Mouse (Mus musculus) urinary bladder, postnatal 10 days (tissue): ENCODE results near the gene Adam30.

ENCODE experiments used
- DNase-seq: peaks from one replicate; pipeline ENCODE4 v3.0.0; 2022; ENCODE audit warnings: low spot score

The Adam30 gene

GRCm38 (mm10) chr3:98187777-98188176 is 27.3 kb downstream of the Adam30 start:
- no peak for DNase-seq

DNA sequence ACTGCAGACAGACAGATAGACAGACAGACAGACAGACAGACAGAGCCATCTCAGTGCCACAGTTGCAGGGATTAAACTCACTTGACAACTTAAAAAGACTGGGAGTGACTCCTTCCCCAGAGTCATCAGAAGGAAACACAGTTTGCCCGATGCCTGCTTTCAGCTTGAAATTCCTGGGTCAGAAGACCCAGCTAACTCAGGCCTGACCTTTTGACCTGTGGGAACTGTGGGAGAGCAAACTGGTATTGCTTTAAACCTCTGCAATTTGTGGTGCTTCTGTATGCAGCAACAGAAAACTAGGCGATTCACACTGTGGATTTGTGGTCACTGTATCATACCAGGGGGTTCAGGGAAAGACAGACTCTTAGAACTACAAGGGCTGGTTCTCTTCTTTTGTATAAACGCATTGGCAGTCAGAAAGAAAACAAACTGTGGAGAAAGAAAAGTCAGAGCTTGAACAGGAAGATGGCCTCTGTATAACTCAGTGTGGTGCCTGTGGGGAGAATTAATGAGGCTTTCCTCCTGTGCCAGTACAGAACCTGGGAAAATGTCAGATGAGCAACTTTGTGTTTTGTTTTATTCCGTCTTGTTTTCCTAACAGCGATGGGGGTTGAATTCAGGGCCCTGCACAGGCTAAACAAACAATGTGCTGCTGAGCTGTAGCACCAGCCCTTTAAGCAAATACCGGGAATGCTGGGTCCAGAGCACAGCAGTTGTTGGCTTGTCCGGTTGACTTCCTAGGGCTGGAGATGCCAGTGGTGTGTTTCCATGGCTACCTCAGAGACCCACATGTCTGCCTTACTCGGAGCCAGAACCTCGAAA is 37.5 kb downstream of the Adam30 start:
- DNase-seq = no peak

- no peak for DNase-seq
These were observed 39.3 kb downstream of the Adam30 start for GRCm38 (mm10) chr3:98199747-98200146.

DNA sequence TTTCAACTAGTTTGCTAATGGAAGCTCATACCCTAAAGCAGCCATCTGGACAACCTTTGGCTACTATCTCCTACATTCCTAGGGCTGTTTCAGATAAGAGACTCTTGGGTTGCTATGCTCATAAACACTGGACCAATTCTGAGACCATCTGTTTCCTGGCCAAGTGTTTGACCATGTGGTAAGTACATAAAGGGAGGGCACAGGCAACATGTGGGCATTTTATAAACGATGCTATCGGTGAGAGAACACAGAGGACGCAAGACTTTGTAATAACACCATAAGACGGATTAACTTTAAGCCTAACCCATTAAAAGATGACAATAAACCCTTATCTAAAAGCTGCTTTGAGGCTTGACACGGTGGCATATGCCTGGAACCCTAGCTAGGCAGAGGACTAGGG is 42.9 kb downstream of the Adam30 start:
- DNase-seq = no peak

- no peak for DNase-seq
These were observed 46.5 kb downstream of the Adam30 start for GRCm38 (mm10) chr3:98206977-98207376.

GRCm38 (mm10) chr3:98209161-98209560 is 48.7 kb downstream of the Adam30 start:
- no peak for DNase-seq

DNA sequence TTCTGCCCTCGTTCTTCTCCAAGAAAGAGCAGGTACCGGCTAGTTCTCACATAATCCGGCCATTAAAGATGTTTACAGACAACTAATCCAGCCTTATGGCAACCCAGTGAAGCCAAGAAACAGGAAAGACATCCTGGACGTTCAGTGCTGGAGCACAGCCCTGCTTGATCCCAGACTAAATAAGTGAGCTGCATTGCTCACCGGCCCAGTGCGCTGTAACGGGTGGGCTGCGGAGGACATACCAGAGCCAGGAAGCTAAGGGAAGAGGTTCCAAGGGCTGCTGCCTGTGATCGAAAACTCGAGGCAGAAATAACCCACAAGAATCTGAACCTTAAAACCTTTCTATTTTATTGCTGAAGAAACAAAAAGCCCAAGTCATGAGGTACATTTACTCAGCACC is 50.4 kb downstream of the Adam30 start:
- DNase-seq = no peak

GRCm38 (mm10) chr3:98211301-98212081 is 51.1 kb downstream of the Adam30 start:
- no peak for DNase-seq
